Mouse (Mus musculus) erythroblast, embryonic 14.5 days (primary cell): ENCODE results near the gene Ccdc177. TPM values are rescaled to one million over a fixed set of nuclear protein-coding genes. Genes with fewer than 3 reads are reported as not detected.

Experiments used
- H3K27me3 ChIP-seq: 2 replicates; pipeline ENCODE4 v1.6.1; 2012; ENCODE audit warnings: inconsistent platforms; ENCODE audit not compliant: control insufficient read depth
- H3K36me3 ChIP-seq: 2 replicates; pipeline ENCODE4 v1.6.1; 2012; ENCODE audit warnings: mild to moderate bottlenecking, inconsistent platforms; ENCODE audit not compliant: control insufficient read depth
- H3K4me1 ChIP-seq: 2 replicates; pipeline ENCODE4 v1.6.1; 2012; ENCODE audit warnings: inconsistent platforms; ENCODE audit not compliant: control insufficient read depth
- H3K4me3 ChIP-seq: replicated peaks from 2 replicates; pipeline ENCODE3; 2012; ENCODE audit warnings: moderate library complexity, mild to moderate bottlenecking, inconsistent platforms
- H3K9me3 ChIP-seq: 2 replicates; pipeline ENCODE4 v1.6.1; 2012; ENCODE audit warnings: low read length, inconsistent platforms, mixed read lengths; ENCODE audit not compliant: control insufficient read depth
- GATA1 ChIP-seq: IDR thresholded peaks from 2 replicates; pipeline ENCODE4 v1.6.1; 2012; ENCODE audit warnings: low read length, inconsistent platforms, mixed read lengths
- TAL1 ChIP-seq: IDR thresholded peaks from 3 replicates; pipeline ENCODE4 v1.6.1; 2012; ENCODE audit warnings: low read length, inconsistent platforms, mixed read lengths
- polyA plus RNA-seq: library from polyadenylated mRNA; stranded (reverse); fragments of >175 nt; gene quantifications from 2 replicates; pipeline ENCODE4 v1.2.3, GENCODE M21; 2012

The Ccdc177 gene
- polyA plus RNA-seq, 1 experiment, result not detected

DNA sequence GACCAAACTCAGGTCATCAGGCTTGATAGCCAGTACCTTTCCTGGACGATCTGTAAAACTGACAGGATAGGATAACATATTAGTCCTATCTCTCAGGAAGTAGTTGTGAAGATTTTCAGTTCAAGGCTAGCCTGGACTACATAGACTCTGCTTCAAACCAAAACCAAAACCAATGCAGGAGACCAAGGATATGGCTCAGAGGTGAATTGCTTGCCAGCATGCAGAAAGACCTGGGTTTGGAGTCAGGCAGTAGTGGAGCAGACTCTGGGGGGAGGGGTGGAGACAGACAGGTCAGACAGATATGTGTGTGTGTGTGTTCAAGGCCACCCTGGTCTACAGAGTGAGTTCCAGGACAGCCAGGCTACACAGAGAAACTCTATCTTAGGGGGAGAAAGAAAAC lies 26.1 kb upstream of the Ccdc177 start:
- Histone ChIP-seq H3K36me3 (no peaks in the 10 kb centered on the region), H3K27me3 (no peaks in the 10 kb centered on the region), H3K4me3 (no peak overlapping the region), H3K4me1 (peaks cover 65% of the 10 kb centered on the region), H3K9me3 (no peaks in the 10 kb centered on the region)
- TF ChIP-seq TAL1, result no peak
- TF ChIP-seq GATA1, result no peak

DNA sequence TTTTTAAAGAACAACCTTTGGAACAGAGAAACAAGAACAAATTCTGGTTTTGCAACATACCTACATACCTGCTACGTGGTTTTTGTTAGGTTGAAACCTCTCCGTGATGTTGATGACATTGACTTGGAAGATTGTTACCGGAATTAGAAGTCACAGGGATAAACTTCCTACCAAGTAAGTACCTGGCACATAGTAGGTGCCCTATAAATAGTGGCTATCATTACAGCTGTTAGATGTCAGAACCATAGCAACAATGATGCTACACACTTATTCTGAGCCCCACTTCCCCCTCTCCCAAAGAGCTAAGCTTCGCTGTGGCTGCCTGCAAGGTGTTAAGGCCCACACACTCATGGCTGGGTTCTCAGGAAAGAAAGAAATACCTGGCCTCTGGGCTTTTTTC lies 25.1 kb upstream of the Ccdc177 start:
- H3K27me3 ChIP-seq, result no peaks in the 10 kb centered on the region
- no peaks in the 10 kb centered on the region for H3K36me3 ChIP-seq
- H3K4me3 ChIP-seq, result no peak overlapping the region
- no peaks in the 10 kb centered on the region for H3K9me3 ChIP-seq
- H3K4me1 ChIP-seq, result peaks cover 66% of the 10 kb centered on the region
- TF ChIP-seq TAL1, result no peak
- no peak for TF ChIP-seq GATA1

DNA sequence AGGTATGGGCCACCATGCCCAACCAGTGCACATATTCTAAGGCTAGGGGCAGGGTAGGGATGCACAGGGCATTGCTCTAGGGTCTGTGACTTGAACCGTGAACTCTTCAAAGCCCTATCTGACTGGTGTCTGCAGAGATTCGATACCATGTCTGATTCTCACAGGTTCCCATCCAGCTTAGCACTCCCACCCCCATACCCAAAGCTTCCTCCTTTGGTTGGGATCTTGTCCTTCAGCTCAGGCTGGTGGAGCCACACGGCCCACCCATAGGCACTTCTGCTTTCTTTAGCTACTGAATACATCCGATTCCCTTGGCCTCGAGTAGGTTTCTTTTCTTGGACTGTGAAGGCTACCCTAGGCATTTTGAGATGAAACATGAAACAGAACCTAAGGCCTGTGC lies 24.5 kb upstream of the Ccdc177 start:
- Histone ChIP-seq H3K36me3 (no peaks in the 10 kb centered on the region), H3K4me3 (no peak overlapping the region), H3K27me3 (no peaks in the 10 kb centered on the region), H3K9me3 (no peaks in the 10 kb centered on the region), H3K4me1 (peaks cover 69% of the 10 kb centered on the region)
- no peak for TF ChIP-seq TAL1
- TF ChIP-seq GATA1, result no peak

DNA sequence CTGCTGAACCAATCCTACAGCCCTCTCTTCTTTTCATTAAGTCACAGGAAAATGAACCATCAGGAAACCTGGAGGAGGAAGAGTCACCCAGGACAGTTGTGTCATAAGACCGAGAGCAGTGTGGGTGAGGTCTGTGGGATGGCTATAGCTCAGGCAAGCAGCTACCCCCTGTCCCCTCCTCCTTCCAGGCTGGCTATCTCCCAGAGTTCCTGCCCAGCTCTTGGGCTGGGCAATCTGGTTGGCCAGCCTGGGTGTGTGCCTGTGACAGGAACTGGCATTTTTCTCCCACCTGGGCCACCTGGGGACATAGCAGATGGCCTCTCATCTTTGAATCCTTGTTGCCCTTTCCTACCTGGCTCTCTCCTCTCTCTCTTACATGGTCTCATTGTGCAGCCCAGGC lies 23.4 kb upstream of the Ccdc177 start:
- Histone ChIP-seq H3K36me3 (no peaks in the 10 kb centered on the region), H3K27me3 (no peaks in the 10 kb centered on the region), H3K4me3 (no peak overlapping the region), H3K9me3 (no peaks in the 10 kb centered on the region), H3K4me1 (peaks cover 71% of the 10 kb centered on the region)
- no peak for TF ChIP-seq GATA1
- no peak for TF ChIP-seq TAL1

DNA sequence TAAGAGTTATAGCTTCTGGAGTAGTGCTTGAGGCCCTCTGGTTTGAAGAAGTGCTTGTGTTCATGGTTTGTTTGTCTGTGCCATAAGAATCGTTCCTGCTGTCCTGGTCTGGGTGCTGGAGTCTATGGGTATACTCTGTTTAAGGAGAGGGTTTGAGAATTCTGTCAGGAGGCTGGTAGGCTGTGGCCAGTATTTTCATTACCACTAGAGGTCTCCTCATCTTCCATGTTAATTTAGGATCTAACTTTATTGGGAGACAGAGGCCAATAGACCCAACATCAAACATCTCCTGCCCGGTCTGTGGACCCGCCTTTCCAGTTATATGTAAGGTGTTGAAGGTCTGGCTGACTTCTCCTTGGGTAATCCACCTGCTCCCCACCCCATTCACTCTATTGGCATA lies 22.4 kb upstream of the Ccdc177 start:
- Histone ChIP-seq H3K36me3 (no peaks in the 10 kb centered on the region), H3K4me3 (no peak overlapping the region), H3K9me3 (no peaks in the 10 kb centered on the region), H3K4me1 (peaks cover 74% of the 10 kb centered on the region), H3K27me3 (no peaks in the 10 kb centered on the region)
- TF ChIP-seq GATA1, result no peak
- no peak for TF ChIP-seq TAL1

DNA sequence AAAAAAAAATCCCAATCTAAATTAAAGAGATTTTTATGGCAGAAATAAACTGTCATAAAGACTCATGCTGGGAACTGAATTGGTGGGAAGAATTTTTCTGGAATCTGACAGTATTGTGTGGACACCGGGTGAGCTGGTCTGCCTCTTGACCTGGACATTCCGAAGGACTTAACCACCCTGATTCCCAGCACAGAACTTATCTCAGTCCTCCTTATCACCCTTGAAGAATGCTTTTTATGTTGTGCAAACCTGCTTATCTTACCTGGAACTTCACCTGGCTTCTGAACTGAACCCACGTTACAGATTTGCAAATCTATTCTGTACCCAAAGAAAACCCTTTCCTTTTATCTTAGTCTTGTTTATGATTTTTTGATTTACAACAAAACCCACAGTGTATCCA lies 21.7 kb upstream of the Ccdc177 start:
- Histone ChIP-seq H3K4me3 (no peak overlapping the region), H3K36me3 (no peaks in the 10 kb centered on the region), H3K4me1 (peaks cover 74% of the 10 kb centered on the region), H3K27me3 (no peaks in the 10 kb centered on the region), H3K9me3 (no peaks in the 10 kb centered on the region)
- TF ChIP-seq GATA1 (no peak), TAL1 (no peak)

DNA sequence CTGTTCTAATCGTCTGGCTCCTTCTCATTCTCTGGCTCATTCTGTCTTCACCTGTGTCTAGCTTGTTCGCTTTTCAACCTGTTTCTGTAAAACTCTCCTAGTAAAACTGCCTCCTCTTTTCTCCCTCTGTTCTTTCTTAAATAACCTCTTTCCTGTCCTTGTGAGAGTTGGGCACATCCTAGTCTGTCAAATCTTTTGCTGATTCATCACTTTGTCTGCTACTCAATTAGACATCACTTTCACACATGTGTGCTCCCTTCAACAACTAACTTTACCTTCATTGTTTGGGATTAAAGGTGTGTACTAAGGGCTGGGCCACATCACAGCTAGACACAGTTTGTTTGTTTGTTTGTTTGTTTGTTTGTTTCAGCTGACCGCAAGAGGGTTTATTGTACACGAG lies 19.3 kb upstream of the Ccdc177 start:
- Histone ChIP-seq H3K9me3 (no peaks in the 10 kb centered on the region), H3K27me3 (no peaks in the 10 kb centered on the region), H3K4me1 (peaks cover 78% of the 10 kb centered on the region), H3K4me3 (no peak overlapping the region), H3K36me3 (no peaks in the 10 kb centered on the region; the same call in 1 of the 2 replicates)
- TF ChIP-seq GATA1 (no peak), TAL1 (no peak)

DNA sequence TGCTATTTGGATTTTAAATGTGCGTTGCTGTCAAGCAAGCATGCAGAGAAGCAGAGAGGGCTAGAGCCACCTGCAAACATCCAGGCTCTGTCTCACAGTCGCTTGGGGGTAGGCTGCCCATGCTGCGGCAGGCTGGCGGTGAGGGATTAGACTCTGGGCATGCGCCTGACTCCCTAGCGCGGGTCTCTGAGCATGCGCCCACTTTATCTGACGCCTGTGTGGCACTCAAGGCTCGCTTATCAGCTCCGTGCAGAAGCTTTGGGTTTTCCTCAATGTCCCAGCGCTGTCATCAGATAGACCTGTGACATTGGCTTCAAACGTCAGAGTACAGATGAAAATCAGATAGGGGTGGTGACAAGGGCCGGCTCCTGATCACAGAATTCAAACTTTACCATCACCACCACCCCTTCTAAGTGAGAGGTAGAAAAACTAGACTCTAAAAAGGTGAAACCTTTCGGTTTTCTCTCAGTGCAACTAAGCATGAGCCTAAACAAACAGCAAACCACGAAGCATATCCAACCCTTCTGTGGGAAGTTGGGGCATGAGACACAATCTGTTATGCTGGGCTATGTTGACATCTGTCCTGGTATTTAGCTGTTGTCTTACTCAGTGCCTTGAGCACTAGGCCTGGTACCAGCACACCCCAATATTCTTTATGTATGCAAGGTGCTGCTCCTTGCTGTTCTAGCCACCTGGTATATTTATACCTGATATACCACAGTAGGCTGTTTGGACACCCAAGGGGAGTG lies 17.9 kb upstream of the Ccdc177 start:
- Histone ChIP-seq H3K9me3 (no peaks in the 10 kb centered on the region), H3K36me3 (no peaks in the 10 kb centered on the region; the same call in 1 of the 2 replicates), H3K4me3 (peak overlapping the region; percentile 59), H3K27me3 (no peaks in the 10 kb centered on the region), H3K4me1 (peaks cover 75% of the 10 kb centered on the region)
- TF ChIP-seq TAL1 (peak; percentile 97), GATA1 (peak; percentile 99)

DNA sequence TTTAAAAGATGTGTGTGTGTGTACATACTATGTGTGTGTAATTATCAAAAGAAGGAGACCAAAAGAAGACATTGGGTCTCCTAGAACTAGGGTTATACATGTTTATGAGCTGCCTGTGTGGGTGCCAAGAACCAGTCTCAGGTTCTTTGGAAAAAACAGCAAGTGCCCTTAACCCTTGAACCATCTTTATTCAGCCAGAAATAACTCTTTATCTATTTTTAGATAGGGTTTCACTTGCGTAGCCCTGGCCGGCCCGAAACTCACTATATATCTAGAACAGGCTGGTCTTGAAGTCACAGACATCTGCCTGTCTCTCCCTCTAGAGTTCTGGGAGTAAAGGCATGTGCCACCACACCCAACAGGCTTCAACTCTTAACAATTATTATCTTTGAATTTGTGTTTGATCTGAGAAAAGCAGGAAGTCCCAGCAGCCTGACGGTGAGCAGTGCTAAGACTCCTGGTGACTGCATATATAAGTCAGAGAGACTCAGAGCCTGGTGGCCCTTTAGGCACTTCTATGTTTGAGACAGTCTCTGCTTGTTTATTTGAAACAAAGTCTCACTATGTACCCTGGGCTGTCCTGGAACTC lies 15.7 kb upstream of the Ccdc177 start:
- TF ChIP-seq TAL1, result no peak
- TF ChIP-seq GATA1, result no peak
- H3K4me1 ChIP-seq, result peaks cover 78% of the 10 kb centered on the region
- H3K4me3 ChIP-seq, result peak overlapping the region; percentile 8

DNA sequence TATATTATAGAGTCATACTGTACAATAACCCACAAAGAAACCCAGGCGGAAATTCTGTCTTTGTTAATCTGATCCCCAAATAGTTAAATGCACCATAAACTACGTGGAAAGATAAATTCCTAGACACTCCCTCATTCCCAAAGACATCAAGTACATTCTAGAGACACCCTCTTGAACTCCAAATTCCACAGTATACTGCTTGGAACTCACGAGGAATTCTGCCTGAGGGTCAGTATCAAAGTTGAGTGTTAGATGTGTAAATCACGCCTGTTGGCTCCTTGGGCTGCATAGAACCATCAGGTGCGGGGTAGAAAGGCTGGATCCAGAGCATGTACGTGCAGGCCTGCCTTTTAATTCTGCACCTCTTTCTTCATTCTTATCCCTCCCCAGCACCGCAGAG lies 14.3 kb upstream of the Ccdc177 start:
- TF ChIP-seq TAL1 (no peak), GATA1 (no peak)
- no peaks in the 10 kb centered on the region for H3K27me3 ChIP-seq
- H3K36me3 ChIP-seq, result no peaks in the 10 kb centered on the region; the same call in 1 of the 2 replicates
- no peak overlapping the region for H3K4me3 ChIP-seq
- no peaks in the 10 kb centered on the region for H3K9me3 ChIP-seq
- H3K4me1 ChIP-seq, result peaks cover 71% of the 10 kb centered on the region

More for the DNA sequence above, 15.7 kb upstream of the Ccdc177 start:
- no peaks in the 10 kb centered on the region for H3K27me3 ChIP-seq
- H3K9me3 ChIP-seq, result no peaks in the 10 kb centered on the region
- H3K36me3 ChIP-seq, result no peaks in the 10 kb centered on the region; the same call in 1 of the 2 replicates
